Mouse (Mus musculus) layer of hippocampus, postnatal 10 days (tissue): ENCODE measurements around the gene Eno3. TPM values are rescaled to one million over a fixed set of nuclear protein-coding genes. Genes with fewer than 3 reads are reported as not detected.

ENCODE experiments used
- DNase-seq, 2 experiments: peaks; one replicate each; pipeline ENCODE4 v3.0.0; 2021; ENCODE audit warnings: low spot score in 2 of 2
- total RNA-seq, 2 experiments: library from RNA; stranded (reverse); gene quantifications; 2 replicates each; pipeline ENCODE4 v1.2.3; 2021

Gene Eno3
- total RNA-seq, 2 experiments from 2014 or later = 5.1 to 10.5 TPM

GRCm38 (mm10) chr11:70643051-70643450, 14.0 kb upstream of the Eno3 start:
- DNase-seq = no peak

- no peak for DNase-seq
These were observed 12.4 kb upstream of the Eno3 start for GRCm38 (mm10) chr11:70644564-70645103.

GRCm38 (mm10) chr11:70645461-70646258, 11.3 kb upstream of the Eno3 start:
- DNase-seq = no peak

GRCm38 (mm10) chr11:70646259-70646555, 10.8 kb upstream of the Eno3 start:
- DNase-seq = no peak

GRCm38 (mm10) chr11:70646691-70647650, 10.0 kb upstream of the Eno3 start, which contains the start of the genes Rnf167 and Slc25a11:
TSS of gene Rnf167 (plus strand) at chr11:70647235.
TSS of gene Slc25a11 (minus strand) at chr11:70647479.
- DNase-seq = peak; percentile 94 to 96

GRCm38 (mm10) chr11:70647716-70648420, 9.1 kb upstream of the Eno3 start:
- DNase-seq = peak in 1 of 2 experiments; percentile 46

GRCm38 (mm10) chr11:70648512-70648911, 8.5 kb upstream of the Eno3 start:
- DNase-seq = no peak

GRCm38 (mm10) chr11:70649185-70649734, 7.7 kb upstream of the Eno3 start:
- peak in 1 of 2 experiments; percentile 3 for DNase-seq

GRCm38 (mm10) chr11:70650322-70651175, 6.5 kb upstream of the Eno3 start:
- DNase-seq = no peak

- DNase-seq = no peak
These were observed 5.6 kb upstream of the Eno3 start for GRCm38 (mm10) chr11:70651391-70651790.

- no peak for DNase-seq
These were observed 4.7 kb upstream of the Eno3 start for GRCm38 (mm10) chr11:70652029-70652883.

- DNase-seq = no peak
These were observed 4.1 kb upstream of the Eno3 start for GRCm38 (mm10) chr11:70652884-70653344.

GRCm38 (mm10) chr11:70653345-70654197, 3.4 kb upstream of the Eno3 start:
- DNase-seq = peak; percentile 59 to 66

- peak; percentile 66 to 80 for DNase-seq
These were observed 2.6 kb upstream of the Eno3 start, which contains the start of gene Pfn1 for GRCm38 (mm10) chr11:70654198-70654922. TSS of gene Pfn1 (minus strand) at chr11:70654644.

GRCm38 (mm10) chr11:70654923-70655570, 2.0 kb upstream of the Eno3 start:
- peak; percentile 73 to 82 for DNase-seq
